Mouse (Mus musculus) ES-E14 (cell line): ENCODE data around the gene Lrrc3c.

Experiments used
- CHD2 ChIP-seq: IDR thresholded peaks from 2 replicates; pipeline ENCODE4 v1.6.1; 2014; ENCODE audit warnings: mild to moderate bottlenecking, low read depth, low read length, inconsistent platforms
- MAFK ChIP-seq: IDR thresholded peaks from 2 replicates; pipeline ENCODE4 v1.6.1; 2014; ENCODE audit warnings: mild to moderate bottlenecking, low read depth, low read length, inconsistent platforms; ENCODE audit not compliant: insufficient read depth
- ZNF384 ChIP-seq: IDR thresholded peaks from 2 replicates; pipeline ENCODE4 v1.6.1; 2012; ENCODE audit warnings: low read depth, low read length, inconsistent platforms

DNA sequence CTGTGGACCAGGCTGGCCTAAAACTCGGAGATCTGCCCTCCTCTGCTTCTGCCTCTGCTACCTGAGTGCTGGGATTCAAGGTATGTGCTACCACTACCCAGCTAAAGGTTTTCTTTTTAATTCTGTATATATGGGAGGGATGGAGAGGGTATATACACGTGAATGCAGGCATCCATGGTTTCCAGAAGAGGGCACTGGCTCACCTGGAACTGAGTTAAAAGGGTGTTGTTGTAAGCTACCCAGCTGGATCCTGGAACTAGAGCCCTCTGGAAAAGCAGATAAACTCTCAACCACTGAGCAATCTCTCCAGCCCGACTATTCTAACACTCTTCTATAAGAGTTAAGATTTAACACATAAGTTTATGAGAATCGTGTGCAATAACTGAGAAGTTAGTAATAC is 48.7 kb upstream of the Lrrc3c start:
- TF ChIP-seq MAFK (no peak), ZNF384 (no peak), CHD2 (no peak)
